Mouse (Mus musculus) liver, adult 2 months (tissue): ENCODE data around the gene Tmx1. TPM values are rescaled to one million over a fixed set of nuclear protein-coding genes. Genes with fewer than 3 reads are reported as not detected.

Source experiments
- DNase-seq: peaks from one replicate; pipeline ENCODE4 v3.0.0-alpha.2; 2011; ENCODE audit warnings: low read depth, low spot score; ENCODE audit errors: extremely low read depth
- H3K27ac ChIP-seq: fragments of 200-500 bp; replicated peaks from 2 replicates; pipeline ENCODE4 v1.5.1; 2012; ENCODE audit warnings: low read depth, mild to moderate bottlenecking, control low read depth, inconsistent platforms, low read length; ENCODE audit not compliant: insufficient read depth
- H3K27me3 ChIP-seq: fragments of 200-500 bp; 2 replicates; pipeline ENCODE4 v1.6.1; 2012; ENCODE audit warnings: mild to moderate bottlenecking, moderate library complexity, low read length, inconsistent platforms; ENCODE audit not compliant: control insufficient read depth, insufficient read depth
- H3K36me3 ChIP-seq: fragments of 200-500 bp; 2 replicates; pipeline ENCODE4 v1.6.1; 2012; ENCODE audit warnings: low read length, inconsistent platforms; ENCODE audit not compliant: control insufficient read depth, insufficient read depth
- H3K4me1 ChIP-seq: fragments of 200-500 bp; 2 replicates; pipeline ENCODE4 v1.6.1; 2011; ENCODE audit warnings: low read length; ENCODE audit not compliant: control insufficient read depth, insufficient read depth
- H3K4me3 ChIP-seq: fragments of 200-500 bp; 2 replicates; pipeline ENCODE4 v1.5.1; 2011; ENCODE audit warnings: low read depth, mild to moderate bottlenecking, control low read depth, low read length, moderate library complexity; ENCODE audit not compliant: insufficient read depth
- H3K79me2 ChIP-seq: fragments of 200-500 bp; 2 replicates; pipeline ENCODE4 v1.6.1; 2012; ENCODE audit warnings: inconsistent platforms, mild to moderate bottlenecking, low read length, moderate library complexity; ENCODE audit not compliant: control insufficient read depth, insufficient read depth
- H3K9ac ChIP-seq: fragments of 200-500 bp; 2 replicates; pipeline ENCODE4 v1.6.1; 2012; ENCODE audit warnings: low read depth, mild to moderate bottlenecking, control low read depth, inconsistent platforms, low read length
- CTCF ChIP-seq: fragments of 200-500 bp; IDR thresholded peaks from 2 replicates; pipeline ENCODE4 v1.5.1; 2011; ENCODE audit warnings: low read depth, low read length, control low read depth
- POLR2A ChIP-seq: fragments of 200-500 bp; IDR thresholded peaks from 2 replicates; pipeline ENCODE4 v1.6.1; 2011; ENCODE audit warnings: low read length, control low read depth; ENCODE audit not compliant: insufficient read depth; ENCODE audit errors: extremely low read depth
- WGBS: fragments of 180-500 bp; shearing (Covaris S2); methylation state at CpG from one replicate; pipeline ENCODE4 v1.1.7; 2018; 5-methylcytosine and 5-hydroxymethylcytosine counted together
- polyA plus RNA-seq: library from polyadenylated mRNA; depleted of rRNA; stranded (reverse); fragments of >200 nt; gene quantifications from 2 replicates; pipeline ENCODE4 v1.2.3, GENCODE M21; 2012
- total RNA-seq: library from RNA; depleted of rRNA; stranded (reverse); fragments of >200 nt; gene quantifications from 2 replicates; pipeline ENCODE4 v1.2.3, GENCODE M21; 2014

The Tmx1 gene
- total and polyA plus RNA-seq, 2 experiments: 7.0 to 41.9 TPM

- Histone ChIP-seq H3K27ac (peak overlapping the region; percentile 61; the same call in 1 of the 2 replicates), H3K4me1 (no peaks in the 10 kb centered on the region), H3K27me3 (no peaks in the 10 kb centered on the region; the same call in 1 of the 2 replicates), H3K4me3 (peak overlapping the region; percentile 28; the same call in 1 of the 2 replicates), H3K79me2 (no peaks in the 10 kb centered on the region), H3K36me3 (no peaks in the 10 kb centered on the region), H3K9ac (no peak overlapping the region)
- 72% methylated on average over 16 of the region's 16 CpGs for WGBS
- TF ChIP-seq POLR2A: no peak
- no peak for TF ChIP-seq CTCF
- no peak for DNase-seq
Measured at GRCm38 (mm10) chr12:70476884-70477576, 24.1 kb downstream of the Tmx1 start.

GRCm38 (mm10) chr12:70477593-70478287 lies 24.8 kb downstream of the Tmx1 start:
- WGBS: 81% methylated on average over 16 of the region's 16 CpGs
- Histone ChIP-seq H3K4me3 (no peak overlapping the region), H3K36me3 (no peaks in the 10 kb centered on the region), H3K9ac (no peak overlapping the region), H3K79me2 (no peaks in the 10 kb centered on the region), H3K27me3 (no peaks in the 10 kb centered on the region; the same call in 1 of the 2 replicates), H3K4me1 (no peaks in the 10 kb centered on the region), H3K27ac (no peak overlapping the region)
- peak; percentile 27 for DNase-seq
- TF ChIP-seq POLR2A (no peak), CTCF (peak; percentile 51)

GRCm38 (mm10) chr12:70485956-70486355 lies 33.1 kb downstream of the Tmx1 start:
- no peak for DNase-seq
- Histone ChIP-seq H3K27me3 (no peaks in the 10 kb centered on the region), H3K79me2 (no peaks in the 10 kb centered on the region), H3K27ac (no peak overlapping the region), H3K9ac (no peak overlapping the region), H3K4me1 (no peaks in the 10 kb centered on the region), H3K36me3 (no peaks in the 10 kb centered on the region), H3K4me3 (no peak overlapping the region)
- no peak for TF ChIP-seq POLR2A
- TF ChIP-seq CTCF: no peak
- 83% methylated on average over 7 of the region's 7 CpGs for WGBS

GRCm38 (mm10) chr12:70486716-70487480 lies 34.0 kb downstream of the Tmx1 start:
- Histone ChIP-seq H3K9ac (no peak overlapping the region), H3K79me2 (no peaks in the 10 kb centered on the region), H3K36me3 (no peaks in the 10 kb centered on the region), H3K27me3 (no peaks in the 10 kb centered on the region), H3K4me3 (no peak overlapping the region), H3K27ac (no peak overlapping the region), H3K4me1 (no peaks in the 10 kb centered on the region)
- DNase-seq: no peak
- WGBS: 77% methylated on average over 6 of the region's 6 CpGs
- TF ChIP-seq CTCF: no peak
- TF ChIP-seq POLR2A: no peak

GRCm38 (mm10) chr12:70492441-70492840 lies 39.5 kb downstream of the Tmx1 start:
- Histone ChIP-seq H3K27me3 (no peaks in the 10 kb centered on the region), H3K4me3 (no peak overlapping the region), H3K9ac (no peak overlapping the region), H3K36me3 (no peaks in the 10 kb centered on the region), H3K4me1 (no peaks in the 10 kb centered on the region), H3K27ac (no peak overlapping the region), H3K79me2 (no peaks in the 10 kb centered on the region)
- 93% methylated on average over 10 of the region's 10 CpGs for WGBS
- DNase-seq: no peak
- TF ChIP-seq CTCF: no peak
- no peak for TF ChIP-seq POLR2A
